Mouse (Mus musculus) intestine, postnatal 0 days (tissue): ENCODE measurements around the gene Dnajb13. TPM values are rescaled to one million over a fixed set of nuclear protein-coding genes. Genes with fewer than 3 reads are reported as not detected.

Source experiments
- ATAC-seq: fragments of 200-750 bp; cut with Nextera tagmentation; 2 replicates; pipeline ENCODE4 v1.8.0; 2017; ENCODE audit warnings: mild to moderate bottlenecking, moderate TSS enrichment, moderate library complexity
- H3K27ac ChIP-seq: fragments of 300-500 bp; sonication (generic); 2 replicates; pipeline ENCODE4 v1.5.1; 2014; ENCODE audit warnings: mild to moderate bottlenecking, low read depth, low read length, moderate library complexity
- H3K27me3 ChIP-seq: fragments of 300-500 bp; sonication (generic); replicated peaks from 2 replicates; pipeline ENCODE4 v1.6.1; 2014; ENCODE audit warnings: low read length, mixed read lengths; ENCODE audit not compliant: control insufficient read depth, insufficient read depth
- H3K36me3 ChIP-seq: fragments of 300-500 bp; sonication (generic); 2 replicates; pipeline ENCODE4 v1.6.1; 2014; ENCODE audit warnings: mild to moderate bottlenecking, moderate library complexity; ENCODE audit not compliant: control insufficient read depth, insufficient read depth
- H3K4me1 ChIP-seq: fragments of 300-500 bp; sonication (generic); replicated peaks from 2 replicates; pipeline ENCODE4 v1.6.1; 2014; ENCODE audit warnings: antibody characterized with exemption, low read length, mixed read lengths; ENCODE audit not compliant: control insufficient read depth, insufficient read depth
- H3K4me2 ChIP-seq: fragments of 300-500 bp; sonication (generic); replicated peaks from 2 replicates; pipeline ENCODE4 v1.6.1; 2014; ENCODE audit warnings: low read depth, mild to moderate bottlenecking, moderate library complexity
- H3K4me3 ChIP-seq: fragments of 300-500 bp; sonication (generic); 2 replicates; pipeline ENCODE4 v1.5.1; 2014; ENCODE audit warnings: low read depth, low read length
- H3K9ac ChIP-seq: fragments of 300-500 bp; sonication (generic); 2 replicates; pipeline ENCODE4 v1.6.1; 2014; ENCODE audit warnings: mild to moderate bottlenecking, low read depth, low read length
- H3K9me3 ChIP-seq: fragments of 300-500 bp; sonication (generic); 2 replicates; pipeline ENCODE4 v1.6.1; 2016; ENCODE audit warnings: mixed run types; ENCODE audit not compliant: control insufficient read depth
- CTCF ChIP-seq: sonication (generic); IDR thresholded peaks from 2 replicates; pipeline ENCODE4 v1.5.1; 2016; ENCODE audit warnings: low read depth, mild to moderate bottlenecking, control low read depth, antibody characterized with exemption, moderate library complexity
- WGBS: fragments of 180-500 bp; shearing (Covaris S2); extraction: QIAGEN DNeasy Blood & Tissue Kit; methylation state at CpG from one replicate; pipeline ENCODE4 v1.1.7; 2014; 5-methylcytosine and 5-hydroxymethylcytosine counted together
- polyA plus RNA-seq: library from polyadenylated mRNA; unstranded; fragments of >200 nt; fragmentation: Nextera tagmentation; extraction: Ambion mirVana; gene quantifications from 2 replicates; pipeline ENCODE4 v1.2.1, GENCODE M21; 2015

Gene Dnajb13
- polyA plus RNA-seq, 1 experiment from 2014 or later, result 0.17 TPM

GRCm38 (mm10) chr7:100495581-100496251 is 19.0 kb downstream of the Dnajb13 start:
- peak; percentile 82 for ATAC-seq
- Histone ChIP-seq H3K9ac (no peak overlapping the region), H3K4me1 (no peaks in the 10 kb centered on the region), H3K27me3 (no peaks in the 10 kb centered on the region), H3K4me2 (peak overlapping the region; percentile 81), H3K27ac (peak overlapping the region; percentile 77), H3K4me3 (peak overlapping the region; percentile 67), H3K9me3 (no peaks in the 10 kb centered on the region), H3K36me3 (peaks cover 38% of the 10 kb centered on the region)
- 22% methylated on average over 11 of the region's 11 CpGs for WGBS
- TF ChIP-seq CTCF, result peak; percentile 44

GRCm38 (mm10) chr7:100495042-100495441 is 19.7 kb downstream of the Dnajb13 start:
- H3K9me3 ChIP-seq, result no peaks in the 10 kb centered on the region
- H3K4me1 ChIP-seq, result no peaks in the 10 kb centered on the region
- H3K27ac ChIP-seq, result peak overlapping the region; percentile 77
- H3K9ac ChIP-seq, result no peak overlapping the region
- WGBS, result 26% methylated on average over 8 of the region's 8 CpGs
- no peak for ATAC-seq
- no peaks in the 10 kb centered on the region for H3K27me3 ChIP-seq
- H3K4me2 ChIP-seq, result peak overlapping the region; percentile 81
- no peak for TF ChIP-seq CTCF
- H3K4me3 ChIP-seq, result peak overlapping the region; percentile 67
- peaks cover 37% of the 10 kb centered on the region for H3K36me3 ChIP-seq

GRCm38 (mm10) chr7:100494415-100494831 is 20.3 kb downstream of the Dnajb13 start:
- peaks cover 31% of the 10 kb centered on the region for H3K36me3 ChIP-seq
- peak overlapping the region; percentile 81 for H3K4me2 ChIP-seq
- H3K4me3 ChIP-seq, result peak overlapping the region; percentile 67
- TF ChIP-seq CTCF, result no peak
- H3K4me1 ChIP-seq, result no peaks in the 10 kb centered on the region
- WGBS, result 49% methylated on average over 7 of the region's 7 CpGs
- H3K9me3 ChIP-seq, result no peaks in the 10 kb centered on the region
- no peaks in the 10 kb centered on the region for H3K27me3 ChIP-seq
- ATAC-seq, result no peak
- H3K9ac ChIP-seq, result peak overlapping the region; percentile 65
- H3K27ac ChIP-seq, result peak overlapping the region; percentile 75

DNA sequence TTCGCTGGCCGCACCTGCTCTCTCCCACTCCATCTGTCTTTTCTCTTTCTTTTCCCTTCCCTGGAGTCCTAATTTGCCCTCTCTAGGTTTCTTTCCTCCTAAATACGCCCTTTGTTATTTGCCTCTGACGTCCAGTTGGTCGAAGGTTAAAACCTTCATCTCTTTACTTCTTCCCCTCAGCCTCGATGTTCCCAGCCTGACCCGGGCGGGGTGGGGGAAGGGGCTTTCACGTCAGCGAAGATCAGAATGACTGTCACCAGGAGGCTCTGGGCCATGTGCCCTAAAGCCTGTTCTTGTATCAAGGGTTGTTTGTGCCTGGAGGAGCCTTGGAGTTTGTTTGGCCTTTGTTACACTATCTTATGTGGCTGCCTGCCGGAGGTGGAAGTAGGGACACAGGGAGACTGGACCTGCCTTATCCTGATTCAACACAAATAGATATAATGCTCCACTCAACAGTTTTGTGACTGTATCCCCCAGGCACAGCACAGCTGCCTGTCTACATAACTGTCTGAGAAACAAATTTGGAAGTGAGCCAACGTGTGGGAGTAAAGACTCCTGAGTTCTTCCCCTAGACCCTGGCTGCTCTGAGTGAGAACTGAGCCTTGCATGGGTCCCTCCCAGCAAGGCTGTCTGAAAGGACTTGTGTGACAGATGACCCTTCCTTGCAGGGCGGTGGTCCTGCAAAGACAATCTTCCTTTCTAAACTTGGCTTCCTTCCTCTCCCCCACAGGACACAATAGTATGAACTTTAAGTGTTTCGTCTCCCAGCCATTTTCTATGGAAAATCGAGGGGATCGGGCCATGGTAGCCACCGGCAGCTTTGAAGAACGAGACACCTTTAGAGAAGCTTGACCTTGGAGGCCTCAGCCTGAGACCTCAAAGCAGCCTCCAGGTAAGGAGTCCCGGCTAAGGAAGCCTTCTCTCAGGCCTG is 21.0 kb downstream of the Dnajb13 start:
- ATAC-seq, result no peak
- no peaks in the 10 kb centered on the region for H3K27me3 ChIP-seq
- TF ChIP-seq CTCF, result no peak
- H3K4me2 ChIP-seq, result peak overlapping the region; percentile 81
- peak overlapping the region; percentile 75 for H3K27ac ChIP-seq
- H3K9me3 ChIP-seq, result no peaks in the 10 kb centered on the region
- no peaks in the 10 kb centered on the region for H3K4me1 ChIP-seq
- 13% methylated on average over 19 of the region's 19 CpGs for WGBS
- H3K9ac ChIP-seq, result peak overlapping the region; percentile 65
- peaks cover 24% of the 10 kb centered on the region for H3K36me3 ChIP-seq
- peak overlapping the region; percentile 67 for H3K4me3 ChIP-seq

DNA sequence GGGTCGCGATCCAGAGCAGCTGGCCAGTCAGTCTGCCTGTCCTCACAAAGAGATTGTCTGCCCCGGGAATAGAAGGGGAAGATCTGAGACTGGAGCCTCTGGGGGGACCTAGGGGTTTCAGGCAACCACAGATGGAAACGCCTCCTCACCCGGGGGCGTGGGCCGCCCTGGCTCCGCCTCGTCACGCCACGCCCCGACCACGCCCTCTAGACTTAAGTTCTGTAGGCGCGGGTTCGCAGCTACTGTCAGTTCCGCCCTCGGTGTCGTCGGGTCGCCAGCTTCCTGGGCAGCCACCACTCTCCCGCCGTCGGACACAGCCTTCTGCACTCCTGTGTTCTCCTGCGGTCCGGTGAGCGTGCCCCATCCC is 21.7 kb downstream of the Dnajb13 start, which contains the start of gene Ucp2:
Gene Ucp2 (plus strand): TSS at position 221 of the 367 bp plus-strand sequence.
- no peak for TF ChIP-seq CTCF
- ATAC-seq, result peak; percentile 65
- no peaks in the 10 kb centered on the region for H3K27me3 ChIP-seq
- peak within 1 kb of the TSS; percentile 65 for H3K9ac ChIP-seq
- peak within 1 kb of the TSS; percentile 67 for H3K4me3 ChIP-seq
- WGBS, result under 1% methylated on average over 27 of the region's 27 CpGs
- H3K36me3 ChIP-seq, result peaks cover 18% of the 10 kb centered on the region
- no peaks in the 10 kb centered on the region for H3K4me1 ChIP-seq
- no peaks in the 10 kb centered on the region for H3K9me3 ChIP-seq
- peak within 1 kb of the TSS; percentile 81 for H3K4me2 ChIP-seq
- peak within 1 kb of the TSS; percentile 75 for H3K27ac ChIP-seq
